Mouse (Mus musculus): ENCODE measurements at regions not wholly inside any gene's neighbourhood (a gene's known extent, or its start where the extent isn't known, plus 50 kb on each side); places are given as distances from the start of the nearest gene placed in this dataset.

GRCm38 (mm10) chr15:31880479-31880878 lies 278.8 kb downstream of the Fam173b start:
- TF ChIP-seq KAT2A (IDR thresholded peaks at IDR 0.05; ENCODE audit: insufficient replicate concordance, low read length) = no peak
- TF ChIP-seq CTCF (conservative IDR thresholded peaks at IDR 0.05 in 1 of 2, IDR thresholded peaks at IDR 0.05 in 1 of 2; ENCODE audit: low read depth in 2 of 2, low read length in 2 of 2) = no peak
- no peak for TF ChIP-seq MEF2A (IDR thresholded peaks at IDR 0.05; ENCODE audit: borderline replicate concordance, low read depth, low read length)
- TF ChIP-seq USF1 (IDR thresholded peaks at IDR 0.05; ENCODE audit: low read depth, low read length) = no peak
- TF ChIP-seq SIN3A (IDR thresholded peaks at IDR 0.05; ENCODE audit: low read length) = no peak
- TF ChIP-seq SMC3 (IDR thresholded peaks at IDR 0.05; ENCODE audit: low read depth, low read length) = no peak
- no peak for TF ChIP-seq USF2 (conservative IDR thresholded peaks at IDR 0.05; ENCODE audit: low read depth, low read length)
- no peak for TF ChIP-seq HCFC1 (IDR thresholded peaks at IDR 0.05; ENCODE audit: low read depth, low read length)

Data from CH12.LX (cell line).